Mouse (Mus musculus) 3134 (cell line): ENCODE data around the gene Atp6v1fnb.

ENCODE experiments used
- DNase-seq: peaks from one replicate; pipeline ENCODE4 v3.0.0-alpha.2; 2011; ENCODE audit warnings: low spot score; ENCODE audit not compliant: insufficient read length; ENCODE audit errors: extremely low read depth

Gene Atp6v1fnb

DNA sequence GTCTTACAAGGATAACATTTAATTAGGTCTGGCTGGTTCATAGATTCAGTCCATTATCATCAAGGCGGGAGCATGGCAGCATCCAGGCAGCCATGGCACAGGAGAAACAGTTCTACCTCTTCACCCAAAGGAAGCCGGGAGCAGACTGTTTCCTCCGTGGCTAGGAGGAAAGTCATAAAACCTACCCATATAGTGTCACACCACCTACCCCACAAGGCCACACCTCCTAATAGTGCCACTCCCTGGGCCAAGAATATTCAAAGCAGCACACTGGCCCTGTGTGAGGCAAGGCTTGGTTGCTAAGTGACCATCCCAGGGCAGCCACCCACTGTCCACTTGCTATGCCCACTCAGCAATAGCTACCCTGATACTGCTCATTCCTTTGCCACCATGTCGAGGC lies at the start of gene Atp6v1fnb:
TSS of gene Atp6v1fnb (plus strand) at position 301 of the 400 bp plus-strand sequence.
- no peak for DNase-seq

DNA sequence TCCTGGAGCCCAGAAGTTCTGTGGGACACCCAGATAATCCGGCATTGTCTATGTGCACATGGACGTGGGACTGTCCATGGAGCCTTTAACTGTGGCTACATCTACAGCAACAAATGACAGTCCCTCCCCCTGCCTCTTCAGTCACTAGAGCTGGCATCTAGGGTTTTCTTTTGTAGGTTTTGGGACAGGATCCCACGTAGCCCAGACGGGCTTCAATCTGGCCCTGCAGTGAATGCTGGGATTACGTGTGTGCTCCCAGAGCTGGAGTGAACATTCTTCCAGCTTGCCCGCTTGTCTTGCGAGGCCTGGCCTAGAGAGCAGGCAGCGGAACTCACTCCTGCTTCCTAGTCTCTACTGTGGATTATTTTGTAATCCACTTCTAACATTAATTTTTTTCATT lies 46.1 kb upstream of the Atp6v1fnb start:
- no peak for DNase-seq

DNA sequence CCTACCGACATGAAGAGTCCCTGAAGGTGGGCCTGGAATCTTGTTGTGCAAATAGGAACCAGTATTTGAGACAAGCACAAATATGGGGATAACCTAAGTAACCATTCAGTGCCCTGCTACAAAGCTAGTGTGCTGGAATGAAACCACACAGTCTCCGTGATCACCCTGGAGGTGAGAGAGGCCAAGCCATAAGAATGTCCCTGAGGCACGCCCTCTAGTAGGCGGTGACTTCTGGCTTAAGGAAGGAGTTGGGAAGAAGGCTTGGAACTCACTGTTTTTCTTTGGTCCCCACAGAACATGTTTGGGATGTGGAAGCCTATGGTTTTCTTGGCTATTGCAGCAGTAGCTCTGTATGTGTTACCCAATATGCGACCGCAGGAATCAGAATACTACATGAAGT lies 44.9 kb upstream of the Atp6v1fnb start:
- no peak for DNase-seq

DNA sequence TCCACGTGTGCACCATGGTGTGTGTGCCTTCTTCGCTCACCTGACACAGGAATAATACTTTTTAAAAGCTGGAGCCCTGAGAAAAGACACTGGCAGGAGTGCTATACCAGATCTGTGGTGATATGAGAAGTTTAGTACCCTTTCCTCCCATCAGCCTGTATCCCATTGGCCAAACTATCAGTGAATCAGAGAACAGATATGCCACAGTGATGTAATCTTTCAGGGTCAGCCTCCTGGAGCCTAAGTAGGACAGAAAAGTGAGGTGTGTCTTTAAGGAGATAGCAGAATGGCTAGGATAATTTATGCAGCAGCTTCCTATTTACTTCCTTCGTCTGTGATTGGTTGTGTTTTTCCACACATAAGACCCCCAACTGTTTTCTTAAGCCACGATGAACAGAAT lies 43.1 kb upstream of the Atp6v1fnb start:
- no peak for DNase-seq

DNA sequence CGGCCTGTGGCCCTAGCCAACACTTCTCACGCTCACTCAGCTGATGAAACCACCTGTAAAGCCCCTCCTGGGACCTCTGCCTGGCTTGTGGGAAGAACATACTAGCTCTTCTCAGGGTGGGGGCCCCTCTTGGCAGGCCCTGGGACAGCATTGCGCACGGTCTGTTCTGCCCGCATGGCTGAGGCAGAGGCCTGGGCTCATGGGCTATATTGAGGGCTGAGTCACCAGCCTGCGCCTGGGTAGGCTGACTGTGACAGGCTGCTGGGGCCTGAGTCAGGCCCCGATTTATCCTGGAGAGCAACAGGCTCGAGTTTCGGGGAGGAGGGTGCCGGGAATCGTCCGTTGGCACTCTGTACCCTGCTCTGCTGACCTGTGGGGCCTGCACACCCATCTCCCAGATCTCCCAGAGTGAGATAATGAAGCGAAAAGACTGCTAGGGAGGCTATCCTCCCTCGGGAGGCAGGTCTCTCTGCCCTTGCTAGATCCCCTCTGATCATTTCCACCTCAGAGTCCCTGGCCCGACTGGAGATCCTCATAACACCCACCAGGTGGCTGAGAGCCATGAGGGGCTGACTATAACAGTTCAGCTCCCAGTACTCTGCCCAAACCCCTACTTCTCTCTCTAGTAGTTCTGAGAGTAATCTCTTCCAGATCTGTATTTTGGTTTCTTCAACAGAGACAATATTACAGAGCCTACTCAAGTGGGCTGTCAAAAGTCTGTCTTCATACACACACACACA lies 40.4 kb upstream of the Atp6v1fnb start:
- peak; percentile 81 for DNase-seq

DNA sequence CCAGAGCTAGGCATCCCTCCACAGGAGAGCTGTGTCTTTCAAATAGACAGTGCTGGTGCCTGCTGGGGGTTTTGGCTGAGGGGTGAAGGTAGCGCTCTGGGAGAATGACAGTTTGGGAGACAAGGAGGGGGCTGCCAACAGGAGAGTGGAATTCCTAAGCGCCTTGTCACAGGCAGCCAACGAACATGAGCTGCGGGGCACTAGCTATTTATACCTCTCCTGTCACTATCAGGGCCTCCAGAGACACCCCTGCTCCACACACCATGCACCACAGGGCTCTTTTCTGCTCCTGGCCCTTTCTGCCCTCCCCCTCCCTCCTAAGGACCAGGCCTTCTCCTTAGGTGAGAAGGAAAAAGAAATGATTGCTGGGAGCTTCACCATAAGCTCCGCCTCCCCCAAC lies 39.8 kb upstream of the Atp6v1fnb start:
- DNase-seq = peak; percentile 60

DNA sequence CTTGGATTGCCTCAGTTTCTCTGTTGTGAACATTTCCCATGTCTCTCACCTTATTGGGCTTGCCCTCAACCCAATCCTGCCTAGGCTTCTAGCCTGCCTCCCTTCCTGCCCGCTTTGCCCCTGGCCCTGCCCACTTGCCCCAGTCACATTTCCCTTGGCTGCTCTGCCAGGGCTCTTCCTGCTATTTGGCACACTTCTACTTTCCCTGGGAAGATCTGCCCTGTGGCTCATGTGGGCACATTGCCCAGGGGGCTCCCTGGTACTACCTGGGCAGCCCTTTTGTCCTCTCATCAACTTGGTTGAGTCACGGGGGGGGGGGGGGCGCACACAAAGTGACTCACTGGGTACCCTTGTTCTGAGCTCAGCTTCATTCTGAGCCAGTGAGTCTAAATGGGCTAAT lies 39.1 kb upstream of the Atp6v1fnb start:
- DNase-seq = peak; percentile 73

DNA sequence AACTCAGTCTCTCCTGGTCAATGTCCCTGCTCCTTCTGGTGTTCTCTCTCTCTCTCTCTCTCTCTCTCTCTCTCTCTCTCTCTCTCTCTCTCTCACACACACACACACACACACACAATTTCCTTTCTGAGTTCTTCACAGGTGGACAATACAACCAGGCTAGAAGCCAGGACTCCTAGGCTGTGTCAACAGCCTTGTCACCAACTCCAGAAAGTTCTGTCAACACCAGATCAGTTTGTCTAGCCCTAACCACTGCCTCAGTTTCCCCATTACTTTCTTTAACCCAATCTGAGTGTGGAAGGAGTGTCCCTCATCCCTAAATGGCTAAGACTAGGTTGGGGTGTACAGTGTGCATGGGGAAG lies 38.6 kb upstream of the Atp6v1fnb start:
- peak; percentile 51 for DNase-seq

DNA sequence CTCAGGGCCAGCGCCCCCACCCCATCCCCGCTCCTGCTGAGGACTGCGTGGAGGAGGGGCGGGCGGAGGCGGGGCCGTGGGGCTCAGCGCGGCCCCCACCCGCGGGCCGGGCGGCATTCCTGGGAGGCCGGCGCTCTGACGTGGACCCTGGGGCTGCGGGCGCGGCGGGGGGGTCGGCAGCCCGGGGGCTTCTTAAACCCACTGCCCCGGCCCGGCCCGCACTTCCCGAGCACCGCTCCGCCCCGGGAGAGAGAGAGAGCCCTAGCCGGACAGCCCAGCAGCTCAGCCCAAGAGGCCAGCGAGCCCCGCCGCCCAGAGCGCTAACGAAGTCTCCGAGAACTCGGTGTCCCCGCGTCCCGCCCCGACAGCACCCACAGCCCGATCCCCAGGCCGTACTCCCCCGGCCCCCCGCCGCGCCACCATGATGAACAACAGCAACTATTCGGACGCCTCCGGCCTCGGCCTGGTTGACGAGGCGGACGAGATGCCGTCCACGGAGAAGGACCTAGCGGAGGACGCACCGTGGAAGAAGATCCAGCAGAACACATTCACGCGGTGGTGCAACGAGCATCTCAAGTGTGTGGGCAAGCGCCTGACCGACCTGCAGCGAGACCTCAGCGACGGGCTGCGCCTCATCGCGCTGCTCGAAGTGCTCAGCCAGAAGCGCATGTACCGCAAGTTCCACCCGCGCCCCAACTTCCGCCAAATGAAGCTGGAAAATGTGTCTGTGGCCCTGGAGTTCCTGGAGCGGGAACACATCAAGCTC lies 38.0 kb upstream of the Atp6v1fnb start, which contains the start of gene Flnc:
TSS of gene Flnc (plus strand) at position 219 of the 766 bp plus-strand sequence.
- peak; percentile 64 for DNase-seq

DNA sequence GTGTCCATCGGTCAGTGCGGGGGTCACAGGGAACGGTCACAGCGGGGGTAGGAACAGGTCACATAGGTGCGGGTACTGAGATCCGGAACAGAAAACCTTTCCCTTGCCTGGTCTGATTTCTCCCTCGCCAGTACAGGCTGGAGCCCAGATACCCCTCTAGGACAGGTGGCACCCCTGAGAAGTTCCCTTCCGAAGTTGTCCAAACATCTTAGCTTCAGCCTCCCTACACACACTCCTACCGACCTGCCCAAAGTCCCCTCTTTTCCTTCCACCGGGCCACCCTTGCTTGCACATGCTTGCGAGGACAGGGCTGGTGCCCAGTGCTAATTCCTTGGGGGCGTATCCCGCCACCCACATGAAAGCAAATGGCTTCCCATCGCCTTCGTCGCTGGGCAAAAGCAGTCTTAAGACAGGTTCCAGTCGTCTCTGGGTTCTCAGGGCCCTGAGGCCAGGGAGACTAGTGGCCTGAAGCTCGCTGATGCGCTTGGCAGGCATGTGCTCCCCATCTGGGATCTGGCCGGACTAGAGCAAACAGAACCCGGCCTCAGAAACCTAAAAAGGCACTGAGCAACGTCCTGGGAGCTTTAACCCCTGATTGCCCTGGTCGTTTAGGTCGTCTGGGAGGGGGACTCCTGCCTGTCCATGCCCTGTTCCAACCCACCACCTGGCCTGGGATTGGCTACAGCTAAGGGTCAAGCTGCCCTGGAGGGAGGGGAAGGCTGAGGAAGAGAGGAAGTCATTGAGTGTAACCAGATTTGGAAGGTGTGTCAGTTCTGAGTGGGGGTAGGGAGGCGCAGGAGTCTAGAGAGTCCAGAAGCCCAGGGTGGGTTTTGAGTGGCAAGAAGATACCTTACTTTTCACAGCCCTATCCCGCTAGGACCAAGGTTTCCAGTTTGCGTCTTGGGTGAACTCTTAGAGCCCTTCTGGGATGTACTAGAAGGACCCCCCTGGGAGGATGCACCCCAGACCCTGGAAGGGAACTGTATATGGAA lies 37.1 kb upstream of the Atp6v1fnb start:
- peak; percentile 65 for DNase-seq

DNA sequence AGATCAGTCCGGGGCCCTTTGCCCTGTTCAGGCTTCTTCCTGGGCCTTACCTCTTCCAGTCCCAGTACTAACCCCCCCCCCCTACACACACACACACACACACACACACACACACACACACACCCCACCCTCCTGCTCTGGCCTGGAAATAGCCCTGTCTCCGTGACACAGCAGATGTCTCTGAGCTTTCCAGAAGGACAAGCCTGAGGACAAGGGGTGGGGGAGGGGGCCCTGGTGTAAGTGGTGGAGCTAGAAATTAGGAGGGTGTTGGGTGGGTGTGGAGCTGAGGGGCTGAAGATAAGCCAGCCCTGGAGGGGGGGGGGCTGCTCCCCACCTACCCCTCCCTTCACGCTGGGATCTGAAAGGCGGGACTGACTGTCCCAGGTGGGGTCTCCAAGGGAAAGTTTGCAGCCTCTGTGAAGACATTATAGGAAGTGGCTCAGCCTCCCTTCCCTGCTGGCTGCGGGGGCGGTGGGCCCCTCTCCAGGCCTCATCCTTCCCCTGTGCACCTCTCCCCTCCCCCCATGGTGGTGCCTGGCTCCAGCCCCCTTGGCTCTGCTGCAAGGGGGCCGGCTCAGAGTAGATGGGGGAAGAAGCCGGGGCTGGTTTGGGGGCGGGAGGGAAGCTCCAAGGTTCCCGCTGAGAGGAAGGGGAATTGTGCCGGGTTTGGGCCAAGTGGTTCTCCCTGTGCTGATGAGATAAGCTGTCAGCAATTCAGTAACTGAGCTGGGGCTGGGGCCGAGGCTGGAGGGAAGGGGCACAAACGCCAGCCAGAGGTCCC lies 36.1 kb upstream of the Atp6v1fnb start:
- no peak for DNase-seq

DNA sequence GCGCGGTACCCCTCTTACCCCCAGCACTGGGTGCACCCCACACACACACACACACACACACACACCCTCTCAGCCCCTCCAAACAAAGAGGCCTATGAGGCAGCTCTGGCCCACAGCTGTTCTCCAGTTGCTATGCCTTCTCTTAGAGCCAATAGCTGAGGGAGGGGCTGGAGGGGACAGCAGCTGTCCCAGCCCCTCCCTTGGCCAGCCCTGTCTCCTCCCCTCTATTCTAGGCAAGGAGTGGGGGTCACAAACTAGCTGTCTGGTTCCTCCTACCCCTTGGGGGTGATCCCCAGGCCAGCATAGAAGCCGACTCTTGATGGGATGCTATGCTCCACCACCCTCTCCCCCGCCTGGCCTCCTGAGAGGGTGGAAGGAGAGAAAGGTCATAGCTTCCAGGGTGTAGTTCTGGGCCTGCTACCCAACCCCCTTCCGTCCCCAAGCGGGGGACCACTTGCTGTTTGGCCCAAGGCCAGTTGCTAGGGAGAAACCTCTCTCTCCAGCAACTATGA lies 35.2 kb upstream of the Atp6v1fnb start:
- no peak for DNase-seq

DNA sequence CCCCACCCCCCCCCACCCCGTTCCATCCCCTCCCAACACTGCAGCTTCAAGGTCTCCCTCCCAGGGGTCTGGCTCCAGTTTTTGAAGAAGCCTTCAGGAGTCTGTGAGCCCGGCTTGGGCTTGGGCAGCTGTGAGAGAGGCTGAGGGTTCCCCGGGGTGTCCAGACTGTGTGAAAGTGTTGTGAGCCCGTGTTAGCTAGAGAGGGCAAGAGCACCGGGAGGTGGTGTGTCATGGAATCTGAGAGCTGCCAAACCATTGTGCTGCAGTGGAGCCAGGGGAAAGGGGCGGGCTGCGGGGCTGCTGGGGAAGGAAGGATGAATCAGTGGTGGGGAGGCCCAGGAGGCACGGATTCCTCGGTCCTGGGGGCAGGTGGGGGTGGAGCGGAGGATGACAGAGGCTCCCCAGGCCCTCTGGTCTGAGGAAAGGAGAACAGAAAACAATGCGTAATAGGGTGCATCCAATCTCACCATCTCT lies 34.7 kb upstream of the Atp6v1fnb start:
- peak; percentile 80 for DNase-seq

DNA sequence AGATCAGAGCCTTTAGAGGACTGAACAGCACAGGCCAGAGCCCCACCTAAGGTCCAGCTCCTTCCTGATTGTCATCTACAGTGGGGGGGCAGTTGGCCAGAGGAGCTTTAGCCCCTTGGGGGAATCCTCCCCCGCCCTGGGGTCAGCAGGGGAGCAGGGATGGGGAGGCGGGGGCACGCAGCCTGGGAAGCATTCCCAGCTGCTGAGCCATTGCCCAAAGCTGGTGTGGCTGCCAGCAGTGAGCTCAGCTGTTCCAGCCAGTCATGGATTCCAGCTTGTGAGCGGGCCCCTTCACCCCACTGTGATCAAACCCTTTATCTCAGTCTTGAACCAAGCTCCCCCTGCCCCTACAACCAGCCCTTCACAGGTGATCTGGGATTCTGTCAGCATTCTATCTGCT lies 32.0 kb upstream of the Atp6v1fnb start:
- DNase-seq = no peak

DNA sequence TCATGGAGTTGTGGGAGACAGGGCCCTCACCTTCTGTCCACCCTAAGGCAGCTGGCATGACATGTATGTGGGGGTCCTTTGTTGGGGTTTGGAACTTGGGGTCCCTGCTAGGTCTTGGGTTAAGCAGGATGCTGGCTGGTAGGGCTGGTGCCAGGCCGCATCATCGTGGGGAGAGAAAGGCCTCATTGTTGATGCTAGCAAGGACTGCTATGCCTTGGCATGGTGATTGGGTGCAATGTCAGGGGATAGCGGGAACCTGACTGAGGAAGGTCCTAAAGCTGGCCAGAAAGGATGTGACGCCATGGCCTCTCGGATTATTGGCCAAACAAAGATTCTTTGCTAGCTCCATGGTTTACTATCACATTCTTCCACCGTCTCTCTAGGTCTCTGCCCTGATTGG lies 31.4 kb upstream of the Atp6v1fnb start:
- no peak for DNase-seq

DNA sequence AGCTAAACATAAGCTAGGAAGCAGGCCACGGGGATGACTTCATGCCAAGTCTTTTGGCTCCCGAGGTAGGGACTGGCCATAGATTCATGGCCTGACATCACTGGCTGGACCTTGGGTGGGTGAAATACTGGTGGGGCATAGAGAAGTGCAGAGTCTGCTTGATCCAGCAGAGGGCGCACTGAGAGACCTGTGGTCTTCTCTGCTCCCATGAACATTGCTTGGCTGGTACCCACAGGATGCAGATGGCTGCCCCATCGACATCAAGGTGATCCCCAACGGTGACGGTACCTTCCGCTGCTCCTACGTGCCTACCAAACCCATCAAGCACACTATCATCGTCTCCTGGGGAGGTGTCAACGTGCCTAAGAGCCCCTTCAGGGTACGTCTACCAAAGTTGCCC lies 26.5 kb upstream of the Atp6v1fnb start:
- no peak for DNase-seq

DNA sequence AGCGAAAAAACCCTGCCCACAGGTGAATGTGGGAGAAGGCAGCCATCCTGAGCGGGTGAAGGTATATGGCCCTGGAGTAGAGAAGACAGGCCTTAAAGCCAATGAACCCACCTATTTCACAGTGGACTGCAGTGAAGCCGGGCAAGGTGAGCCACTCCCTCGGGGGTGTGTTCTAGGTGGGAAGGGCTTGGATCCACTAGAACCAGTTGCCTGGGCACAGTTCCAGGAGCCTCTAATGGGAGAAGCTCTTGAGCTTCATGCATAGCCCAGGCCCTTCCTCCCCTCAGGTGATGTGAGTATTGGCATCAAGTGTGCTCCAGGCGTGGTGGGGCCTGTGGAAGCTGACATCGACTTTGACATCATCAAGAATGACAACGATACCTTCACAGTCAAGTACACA lies 25.9 kb upstream of the Atp6v1fnb start:
- no peak for DNase-seq

DNA sequence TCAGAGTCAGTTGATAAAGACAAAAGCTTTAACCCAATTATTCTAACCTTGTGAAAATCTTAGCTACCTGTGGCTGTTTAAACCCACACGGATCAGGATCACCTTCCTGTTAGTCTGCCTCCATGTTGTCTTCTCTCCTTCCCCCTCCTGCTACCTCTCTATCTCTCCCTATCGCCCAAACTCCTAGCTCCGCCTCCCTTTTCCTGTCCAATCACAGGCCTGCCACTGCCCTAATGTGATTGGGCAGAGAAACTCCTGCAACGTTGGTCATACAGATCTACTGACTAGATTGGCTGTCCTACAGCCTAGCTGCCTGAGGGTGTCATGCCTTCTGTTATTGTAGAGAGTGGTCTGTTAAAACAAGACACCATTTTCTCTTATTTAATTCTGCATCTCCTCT lies 21.4 kb upstream of the Atp6v1fnb start:
- no peak for DNase-seq

DNA sequence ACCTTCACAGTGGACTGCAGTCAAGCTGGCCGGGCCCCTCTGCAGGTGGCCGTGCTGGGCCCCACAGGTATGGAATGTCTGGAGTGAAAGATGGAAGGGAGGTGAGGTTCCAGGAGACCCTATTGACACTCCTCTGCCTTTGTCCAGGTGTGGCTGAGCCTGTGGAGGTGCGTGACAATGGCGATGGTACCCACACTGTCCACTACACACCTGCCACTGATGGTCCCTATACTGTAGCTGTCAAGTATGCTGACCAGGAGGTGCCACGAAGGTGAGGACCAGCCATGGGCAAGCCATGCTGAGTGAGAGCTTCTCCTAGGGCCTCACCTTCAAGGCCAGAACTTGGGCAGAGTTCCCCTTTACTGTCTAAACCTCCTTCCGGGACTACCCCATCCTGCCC lies 20.6 kb upstream of the Atp6v1fnb start:
- no peak for DNase-seq

DNA sequence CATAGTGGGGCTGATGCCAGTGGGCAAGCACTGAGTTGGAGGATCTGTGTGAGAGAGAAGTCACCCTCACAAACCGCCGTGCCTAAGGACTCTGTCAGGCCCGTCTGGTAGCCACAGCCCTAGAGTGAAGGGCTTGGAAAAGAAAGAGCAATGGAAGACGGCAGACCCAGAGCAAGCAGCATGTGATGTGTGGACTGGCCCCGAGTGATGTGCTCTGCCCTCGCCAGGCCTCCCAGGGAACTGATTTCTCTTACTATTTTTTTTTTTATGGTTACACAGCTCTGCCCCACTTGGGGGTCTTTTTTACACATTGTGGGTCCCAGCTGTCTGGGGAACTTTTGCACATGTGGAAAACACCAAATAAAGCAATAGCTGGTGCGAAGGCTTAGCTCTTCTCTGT lies 9.7 kb upstream of the Atp6v1fnb start:
- DNase-seq = no peak
